Mouse (Mus musculus) embryonic facial prominence, embryonic 12.5 days (tissue): ENCODE measurements around the gene Ogt. TPM values are rescaled to one million over a fixed set of nuclear protein-coding genes. Genes with fewer than 3 reads are reported as not detected.

Experiments used
- ATAC-seq: fragments of 200-750 bp; cut with Nextera tagmentation; 2 replicates; pipeline ENCODE4 v1.8.0; 2017; ENCODE audit not compliant: insufficient number of reproducible peaks, insufficient read depth, low FRiP score, low TSS enrichment
- H3K27ac ChIP-seq: fragments of 300-500 bp; sonication (generic); 2 replicates; pipeline ENCODE4 v1.5.1; 2016; ENCODE audit warnings: mild to moderate bottlenecking
- H3K27me3 ChIP-seq: fragments of 300-500 bp; sonication (generic); 2 replicates; pipeline ENCODE4 v1.6.1; 2016; ENCODE audit warnings: mild to moderate bottlenecking, moderate library complexity
- H3K36me3 ChIP-seq: fragments of 300-500 bp; sonication (generic); 2 replicates; pipeline ENCODE4 v1.6.1; 2016; ENCODE audit warnings: mild to moderate bottlenecking
- H3K4me1 ChIP-seq: fragments of 300-500 bp; sonication (generic); 2 replicates; pipeline ENCODE4 v1.6.1; 2016
- H3K4me2 ChIP-seq: fragments of 300-500 bp; sonication (generic); replicated peaks from 2 replicates; pipeline ENCODE4 v1.6.1; 2016; ENCODE audit warnings: mild to moderate bottlenecking, moderate library complexity
- H3K4me3 ChIP-seq: fragments of 300-500 bp; sonication (generic); 2 replicates; pipeline ENCODE4 v1.5.1; 2016; ENCODE audit warnings: mild to moderate bottlenecking
- H3K9ac ChIP-seq: fragments of 300-500 bp; sonication (generic); 2 replicates; pipeline ENCODE4 v1.6.1; 2016; ENCODE audit warnings: mild to moderate bottlenecking, moderate library complexity
- H3K9me3 ChIP-seq: fragments of 300-500 bp; sonication (generic); 2 replicates; pipeline ENCODE4 v1.6.1; 2016; ENCODE audit warnings: mild to moderate bottlenecking, moderate library complexity
- WGBS: fragments of 180-500 bp; shearing (Covaris S2); methylation state at CpG from one replicate; pipeline ENCODE4 v1.1.7; 2016; 5-methylcytosine and 5-hydroxymethylcytosine counted together
- polyA plus RNA-seq: library from polyadenylated mRNA; unstranded; fragments of >200 nt; fragmentation: Nextera tagmentation; extraction: Ambion mirVana; gene quantifications from 2 replicates; pipeline ENCODE4 v1.2.1, GENCODE M21; 2016

Gene Ogt
- polyA plus RNA-seq, result 181 and 189 TPM in 2 replicates

DNA sequence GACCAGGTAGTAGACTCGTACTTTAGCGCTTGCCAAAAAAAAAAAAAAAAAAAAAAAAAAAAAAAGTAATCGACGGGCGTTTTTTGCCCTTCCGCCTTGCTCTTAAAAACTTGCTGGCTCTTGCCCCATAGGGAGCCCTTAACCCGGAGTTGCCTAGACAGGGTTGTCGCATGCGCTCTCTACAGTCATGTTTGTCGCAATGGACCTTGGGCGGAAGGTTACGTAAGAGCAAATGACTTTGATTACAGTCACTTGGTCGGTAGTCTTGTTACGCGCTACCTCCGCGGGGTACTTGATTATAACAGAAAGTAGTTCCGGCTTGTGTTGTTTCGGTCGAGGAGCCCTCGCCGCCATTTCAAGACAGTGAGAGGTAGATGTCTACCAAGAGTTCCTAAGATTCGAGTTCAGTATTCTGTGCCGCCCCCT lies at the start of gene Ogt:
Gene Ogt (plus strand): TSS at position 320 of the 426 bp plus-strand sequence.
- H3K4me3 ChIP-seq, result peak within 1 kb of the TSS; percentile 64
- peak within 1 kb of the TSS; percentile 60 for H3K4me2 ChIP-seq
- H3K4me1 ChIP-seq, result no peaks in the 10 kb centered on the region
- H3K36me3 ChIP-seq, result no peaks in the 10 kb centered on the region
- peak within 1 kb of the TSS; percentile 87 for H3K27ac ChIP-seq
- 16% methylated on average over 24 of the region's 24 CpGs for WGBS
- H3K9me3 ChIP-seq, result no peaks in the 10 kb centered on the region
- peaks cover 11% of the 10 kb centered on the region; the same call in 1 of the 2 replicates for H3K27me3 ChIP-seq
- peak within 1 kb of the TSS; percentile 78 for H3K9ac ChIP-seq
- ATAC-seq, result peak; percentile 82; the same call in 1 of the 2 replicates

DNA sequence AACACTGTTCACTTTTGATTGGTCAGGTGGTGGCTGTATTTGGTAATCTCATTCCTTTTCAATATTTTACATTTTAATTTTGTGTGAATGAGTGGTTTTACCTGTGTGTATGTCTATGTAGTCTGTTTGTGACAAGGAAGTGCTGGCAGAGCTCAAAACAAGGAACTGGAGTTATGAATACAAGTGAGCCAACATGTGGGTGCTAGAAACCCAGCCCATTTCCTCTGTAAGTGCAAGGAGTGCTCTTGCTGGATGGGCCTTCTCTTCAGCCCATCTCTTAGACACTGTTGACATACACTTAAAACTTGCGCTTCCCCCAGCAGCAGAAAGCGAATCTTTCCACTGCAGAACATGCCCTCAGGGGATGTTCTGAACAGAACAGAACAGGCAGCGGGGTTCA lies 23.7 kb upstream of the Ogt start:
- no peaks in the 10 kb centered on the region for H3K36me3 ChIP-seq
- no peak overlapping the region for H3K27ac ChIP-seq
- H3K4me3 ChIP-seq, result no peak overlapping the region
- no peaks in the 10 kb centered on the region for H3K27me3 ChIP-seq
- ATAC-seq, result no peak
- no peaks in the 10 kb centered on the region for H3K9me3 ChIP-seq
- no peaks in the 10 kb centered on the region for H3K4me1 ChIP-seq
- H3K9ac ChIP-seq, result no peak overlapping the region
- 74% methylated on average over 3 of the region's 3 CpGs for WGBS
- no peak overlapping the region for H3K4me2 ChIP-seq

DNA sequence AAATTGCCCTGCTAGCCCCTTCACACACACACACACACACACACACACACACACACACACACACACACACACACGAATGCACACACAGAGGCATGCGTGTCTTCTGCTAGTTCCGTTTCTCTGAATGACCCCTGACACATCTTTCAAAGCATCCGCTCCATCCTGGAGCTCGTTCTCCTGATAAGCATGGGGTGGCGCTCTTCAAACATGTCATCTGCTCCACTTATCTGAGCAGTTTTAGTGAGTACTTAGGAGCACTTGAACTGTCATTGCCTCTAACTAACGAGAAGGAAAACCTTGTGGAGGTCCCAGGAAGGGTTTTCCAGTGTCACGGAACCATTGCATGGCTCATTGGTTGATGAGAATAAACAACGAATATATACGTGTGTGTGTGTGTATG lies 22.0 kb upstream of the Ogt start:
- H3K27me3 ChIP-seq, result no peaks in the 10 kb centered on the region
- H3K9me3 ChIP-seq, result no peaks in the 10 kb centered on the region
- 76% methylated on average over 10 of the region's 10 CpGs for WGBS
- no peak overlapping the region for H3K4me3 ChIP-seq
- no peak overlapping the region for H3K9ac ChIP-seq
- H3K4me2 ChIP-seq, result no peak overlapping the region
- no peaks in the 10 kb centered on the region for H3K4me1 ChIP-seq
- no peaks in the 10 kb centered on the region for H3K36me3 ChIP-seq
- ATAC-seq, result no peak
- no peak overlapping the region for H3K27ac ChIP-seq

DNA sequence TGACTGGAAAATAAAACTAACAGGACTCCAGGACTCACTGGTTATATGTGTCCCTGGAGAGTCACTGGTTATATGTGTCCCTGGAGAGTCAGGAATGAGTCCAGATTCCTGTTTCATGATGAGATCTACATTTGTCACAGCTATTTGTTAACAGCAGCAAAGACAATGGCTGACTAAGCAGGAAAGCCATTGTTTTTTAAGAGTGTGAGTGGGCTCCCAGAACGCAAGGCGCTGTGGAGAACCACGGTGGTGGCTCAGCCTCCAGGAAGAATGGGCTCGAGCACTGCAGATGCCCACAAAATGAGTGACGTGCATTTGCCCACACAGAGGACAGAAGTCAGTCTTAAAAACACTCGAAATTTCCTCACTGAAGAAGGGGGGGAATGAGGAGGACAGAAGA lies 19.5 kb upstream of the Ogt start:
- Histone ChIP-seq H3K9me3 (no peaks in the 10 kb centered on the region), H3K27me3 (no peaks in the 10 kb centered on the region), H3K36me3 (no peaks in the 10 kb centered on the region), H3K4me3 (no peak overlapping the region), H3K4me2 (no peak overlapping the region), H3K27ac (no peak overlapping the region), H3K9ac (no peak overlapping the region), H3K4me1 (no peaks in the 10 kb centered on the region)
- WGBS, result 71% methylated on average over 6 of the region's 6 CpGs
- ATAC-seq, result no peak

DNA sequence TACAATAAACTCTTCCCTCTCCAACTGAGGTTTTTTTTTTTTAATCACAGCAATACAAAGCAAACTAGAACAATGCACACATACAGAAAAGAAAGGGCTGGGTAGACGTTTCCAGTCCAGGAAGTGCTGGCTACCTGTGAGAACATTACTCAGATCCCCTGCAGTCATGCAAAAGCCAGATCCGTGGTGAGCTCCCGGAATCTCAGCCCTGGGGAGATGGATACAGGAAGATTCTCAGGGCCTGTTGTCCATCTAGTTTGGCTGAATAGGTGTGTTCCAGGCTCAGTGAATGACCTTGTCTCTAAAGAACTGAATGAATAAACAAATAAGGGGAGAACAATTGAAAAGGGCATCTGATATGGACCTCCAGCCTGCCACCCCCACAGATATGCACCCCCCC lies 17.3 kb upstream of the Ogt start:
- Histone ChIP-seq H3K4me2 (no peak overlapping the region), H3K27ac (no peak overlapping the region), H3K9me3 (no peaks in the 10 kb centered on the region), H3K4me1 (no peaks in the 10 kb centered on the region), H3K36me3 (no peaks in the 10 kb centered on the region), H3K4me3 (no peak overlapping the region), H3K9ac (no peak overlapping the region), H3K27me3 (no peaks in the 10 kb centered on the region)
- ATAC-seq, result no peak
- WGBS, result 51% methylated on average over 3 of the region's 3 CpGs

DNA sequence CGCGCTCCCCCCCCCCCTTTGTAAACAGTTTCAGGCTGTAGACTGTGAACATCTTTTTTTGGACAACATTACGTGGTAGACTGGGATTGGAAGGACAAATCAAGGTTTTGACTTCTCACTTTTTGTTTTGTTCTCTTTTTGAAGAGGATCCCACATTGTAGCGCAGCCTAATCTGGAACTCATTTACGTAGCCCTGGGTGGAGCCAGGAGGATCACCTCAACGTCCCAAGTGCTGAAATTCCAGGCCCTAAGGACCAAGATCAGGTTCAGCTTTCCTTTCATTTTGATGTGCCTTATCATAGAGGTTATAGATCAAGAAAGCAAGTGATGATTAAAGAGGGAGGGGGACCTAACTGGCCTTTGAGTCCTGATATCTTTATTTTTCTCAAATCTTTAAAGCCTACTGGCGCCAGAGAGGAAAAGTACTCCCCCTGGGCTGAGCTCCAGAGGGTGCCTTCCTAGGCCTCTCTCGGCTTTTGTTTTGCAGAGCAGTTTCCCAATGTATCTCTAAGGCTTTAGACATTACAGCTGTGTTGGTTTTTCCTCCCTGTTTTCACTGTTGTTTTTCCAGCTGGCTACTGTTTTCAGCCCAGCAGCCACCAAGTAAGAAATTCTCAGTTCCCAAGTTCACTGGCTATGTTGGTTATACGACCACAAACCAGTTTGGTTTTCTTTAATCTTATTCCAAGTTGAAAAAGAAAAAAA lies 2.9 kb upstream of the Ogt start:
- no peaks in the 10 kb centered on the region for H3K36me3 ChIP-seq
- H3K4me2 ChIP-seq, result no peak overlapping the region
- ATAC-seq, result no peak
- WGBS, result 18% methylated on average over 7 of the region's 9 CpGs
- no peak overlapping the region for H3K9ac ChIP-seq
- H3K9me3 ChIP-seq, result no peaks in the 10 kb centered on the region
- no peak overlapping the region for H3K4me3 ChIP-seq
- H3K4me1 ChIP-seq, result no peaks in the 10 kb centered on the region
- peaks cover 11% of the 10 kb centered on the region; the same call in 1 of the 2 replicates for H3K27me3 ChIP-seq
- H3K27ac ChIP-seq, result no peak overlapping the region

DNA sequence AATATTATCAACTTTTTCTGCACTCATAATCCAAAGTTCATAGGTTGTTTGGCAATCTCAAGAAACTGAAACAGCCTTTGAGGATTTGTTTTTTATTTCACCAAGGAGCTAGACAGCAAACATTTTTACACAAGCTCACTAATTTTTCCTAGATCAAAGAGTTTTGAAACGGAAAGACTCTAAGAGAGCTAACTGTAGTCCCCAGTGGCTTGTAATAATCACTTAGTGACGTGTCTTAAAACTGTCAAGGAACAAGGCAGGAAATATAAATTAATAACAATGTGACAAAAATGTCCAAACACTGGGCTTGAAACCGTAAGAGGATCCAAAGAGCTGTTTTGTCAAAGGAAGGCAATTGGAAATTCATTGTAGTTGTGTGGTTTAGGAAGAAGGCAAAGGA lies 1.0 kb upstream of the Ogt start:
- H3K27ac ChIP-seq, result 0 out of 2 replicates have a peak overlapping the region, but pooled peaks have one; percentile 11

DNA sequence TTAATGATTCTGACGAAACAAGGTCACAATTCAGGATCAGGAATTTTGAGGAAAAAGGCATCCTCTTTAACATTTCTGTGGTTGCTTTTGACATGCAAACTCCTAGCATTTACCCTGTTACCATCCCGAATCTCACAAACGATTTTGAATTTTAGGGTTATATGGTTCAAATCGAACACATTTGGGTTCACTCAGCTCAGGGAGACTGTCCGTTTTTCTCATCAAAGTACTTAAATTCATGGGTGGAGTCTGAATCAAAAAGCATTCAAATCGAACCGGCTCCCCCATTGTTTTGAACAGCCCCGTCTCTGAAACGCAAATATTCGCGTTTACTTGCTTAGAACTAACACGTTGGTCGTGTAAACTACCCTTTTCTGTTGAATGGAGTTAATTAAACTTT lies 554 bp upstream of the Ogt start:
- Histone ChIP-seq H3K27me3 (peaks cover 11% of the 10 kb centered on the region; the same call in 1 of the 2 replicates), H3K9ac (no peak overlapping the region), H3K4me2 (peak overlapping the region; percentile 33), H3K27ac (0 out of 2 replicates have a peak overlapping the region, but pooled peaks have one; percentile 11), H3K4me3 (peak overlapping the region; percentile 64), H3K9me3 (no peaks in the 10 kb centered on the region), H3K4me1 (no peaks in the 10 kb centered on the region), H3K36me3 (no peaks in the 10 kb centered on the region)
- no peak for ATAC-seq
- WGBS, result 21% methylated on average over 13 of the region's 13 CpGs

More for the DNA sequence above, 1.0 kb upstream of the Ogt start:
- H3K4me1 ChIP-seq, result no peaks in the 10 kb centered on the region
- H3K4me3 ChIP-seq, result peak overlapping the region; percentile 64; the same call in 1 of the 2 replicates
- peaks cover 11% of the 10 kb centered on the region; the same call in 1 of the 2 replicates for H3K27me3 ChIP-seq
- no peaks in the 10 kb centered on the region for H3K9me3 ChIP-seq
- 29% methylated on average over 3 of the region's 3 CpGs for WGBS
- no peaks in the 10 kb centered on the region for H3K36me3 ChIP-seq
- H3K4me2 ChIP-seq, result peak overlapping the region; percentile 33
- no peak for ATAC-seq
- H3K9ac ChIP-seq, result no peak overlapping the region

DNA sequence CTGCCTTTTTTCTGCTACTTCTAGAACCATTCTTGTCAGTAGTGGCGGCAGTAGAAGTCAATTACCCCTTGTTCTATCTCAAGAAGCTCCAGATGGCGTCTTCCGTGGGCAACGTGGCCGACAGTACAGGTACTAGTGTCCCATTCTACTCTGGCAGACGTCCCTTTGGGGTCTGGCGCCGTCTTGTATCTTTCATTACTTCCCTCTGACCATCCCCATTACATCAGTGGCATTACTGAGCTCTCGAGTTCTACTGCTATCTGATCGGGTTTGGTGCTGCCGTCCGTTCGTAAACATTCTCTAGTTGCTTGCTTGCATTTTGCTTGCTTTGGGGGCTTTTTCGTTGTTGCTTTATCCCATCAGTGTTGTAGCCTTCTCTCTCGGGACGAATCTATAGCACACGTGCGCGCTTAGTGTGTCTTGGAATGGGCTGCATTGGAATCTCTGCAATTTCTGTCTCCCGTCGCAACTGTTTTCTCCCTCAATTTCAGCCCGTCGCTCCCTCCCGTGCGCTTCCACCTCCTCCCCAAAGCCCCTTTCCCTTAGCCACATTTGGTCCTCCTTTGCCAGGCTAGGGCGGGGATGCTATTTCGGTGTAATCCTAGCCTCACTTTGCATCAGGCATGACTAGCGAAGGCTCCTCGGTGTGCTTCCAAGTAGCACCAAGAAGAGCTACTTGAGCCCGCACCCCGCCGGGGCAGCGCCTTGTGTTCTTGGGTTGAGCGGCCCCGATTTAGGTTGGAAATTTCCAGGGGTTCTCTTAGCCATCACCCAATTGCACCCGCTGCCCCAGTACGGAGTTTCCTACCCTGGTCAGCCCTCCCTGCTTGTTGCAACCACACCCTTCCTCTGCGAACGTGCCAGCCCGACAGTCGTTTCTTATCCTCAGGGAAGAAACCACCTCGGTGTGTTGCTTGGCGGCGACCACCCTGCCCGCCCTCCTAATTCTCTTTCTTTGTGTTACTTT lies 617 bp downstream of the Ogt start:
- Histone ChIP-seq H3K4me3 (peak overlapping the region; percentile 64), H3K9ac (peak overlapping the region; percentile 78), H3K36me3 (no peaks in the 10 kb centered on the region), H3K27ac (peak overlapping the region; percentile 87), H3K4me2 (peak overlapping the region; percentile 60), H3K4me1 (no peaks in the 10 kb centered on the region), H3K9me3 (no peaks in the 10 kb centered on the region), H3K27me3 (peaks cover 11% of the 10 kb centered on the region; the same call in 1 of the 2 replicates)
- 15% methylated on average over 45 of the region's 45 CpGs for WGBS
- ATAC-seq, result peak; percentile 56; the same call in 1 of the 2 replicates

DNA sequence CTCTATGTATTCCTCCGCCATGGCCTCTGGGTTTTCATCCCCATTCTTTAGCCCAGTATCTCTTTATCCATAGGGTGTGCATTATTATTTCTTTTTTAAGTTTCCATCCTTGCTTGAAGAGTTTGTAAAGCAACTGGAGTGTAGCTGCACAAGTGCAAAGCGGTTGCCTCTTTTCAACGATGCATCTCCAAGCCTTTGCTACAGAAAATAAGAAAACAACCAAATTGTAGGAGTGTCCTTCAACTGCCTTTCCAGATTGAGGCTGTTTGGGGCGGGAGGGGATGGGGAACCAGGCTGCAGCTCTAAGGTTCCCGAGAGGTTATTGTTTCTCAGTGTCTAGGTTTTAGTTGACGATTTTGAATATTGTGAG lies 1.3 kb downstream of the Ogt start:
- Histone ChIP-seq H3K27me3 (peaks cover 11% of the 10 kb centered on the region; the same call in 1 of the 2 replicates), H3K4me1 (no peaks in the 10 kb centered on the region), H3K4me2 (peak overlapping the region; percentile 60), H3K27ac (peak overlapping the region; percentile 87), H3K9ac (peak overlapping the region; percentile 78), H3K9me3 (no peaks in the 10 kb centered on the region), H3K36me3 (0 out of 2 replicates have a peak, but pooled peaks cover under 1% of the 10 kb centered on the region), H3K4me3 (peak overlapping the region; percentile 64)
- 11% methylated on average over 6 of the region's 6 CpGs for whole genome bisulfite sequencing
- no peak for ATAC-seq

DNA sequence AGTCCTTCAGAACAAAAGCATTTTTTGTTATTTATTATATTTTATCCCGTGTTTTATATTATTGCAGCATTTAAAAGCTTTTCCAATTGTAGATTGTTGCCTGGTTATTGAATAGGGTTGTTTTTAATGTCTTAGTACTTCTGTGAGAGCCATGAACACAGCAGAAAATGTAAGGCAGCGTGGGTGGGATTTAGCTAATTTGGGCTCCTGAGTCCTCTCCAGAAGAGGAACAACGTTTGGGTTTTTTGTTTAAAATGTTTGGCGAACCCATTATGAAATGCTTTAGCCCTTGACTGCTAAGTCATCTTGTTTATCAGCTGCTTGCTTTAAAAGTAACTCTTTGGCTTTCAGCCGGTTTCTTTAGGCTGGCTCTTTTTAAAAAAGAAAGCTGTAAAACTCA lies 2.2 kb downstream of the Ogt start:
- Histone ChIP-seq H3K9me3 (no peaks in the 10 kb centered on the region), H3K9ac (no peak overlapping the region; the same call in 1 of the 2 replicates), H3K36me3 (0 out of 2 replicates have a peak, but pooled peaks cover 5% of the 10 kb centered on the region), H3K4me1 (no peaks in the 10 kb centered on the region), H3K27me3 (peaks cover 11% of the 10 kb centered on the region; the same call in 1 of the 2 replicates), H3K4me2 (peak overlapping the region; percentile 60), H3K27ac (no peak overlapping the region), H3K4me3 (peak overlapping the region; percentile 64)
- ATAC-seq, result no peak
- 19% methylated on average over 5 of the region's 5 CpGs for WGBS
